Mouse (Mus musculus): Measurements from ENCODE around the gene Nbl1.

Nbl1 gene

DNA sequence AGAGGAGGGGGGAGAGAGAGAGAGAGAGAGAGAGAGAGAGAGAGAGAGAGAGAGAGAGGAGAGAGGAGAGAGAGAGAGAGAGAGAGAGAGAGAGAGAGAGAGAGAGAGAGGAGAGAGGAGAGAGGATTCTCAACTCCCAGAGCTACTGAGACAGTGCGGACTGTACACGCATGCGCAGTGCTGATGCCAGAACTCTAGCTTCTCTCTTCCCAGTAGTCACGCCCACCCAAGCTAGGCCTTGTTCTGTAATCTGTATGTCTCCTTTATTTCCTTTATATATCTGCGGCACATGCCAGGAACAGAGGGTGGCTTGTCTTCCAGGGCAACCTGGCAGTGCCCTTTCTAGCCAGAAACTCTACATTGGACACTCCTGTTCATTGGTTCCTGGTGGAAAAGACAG is 28.0 kb downstream of the Nbl1 start:
- DNase-seq (ENCODE audit: low spot score in 2 of 2) = peak in 1 of 2 experiments; percentile 34

DNA sequence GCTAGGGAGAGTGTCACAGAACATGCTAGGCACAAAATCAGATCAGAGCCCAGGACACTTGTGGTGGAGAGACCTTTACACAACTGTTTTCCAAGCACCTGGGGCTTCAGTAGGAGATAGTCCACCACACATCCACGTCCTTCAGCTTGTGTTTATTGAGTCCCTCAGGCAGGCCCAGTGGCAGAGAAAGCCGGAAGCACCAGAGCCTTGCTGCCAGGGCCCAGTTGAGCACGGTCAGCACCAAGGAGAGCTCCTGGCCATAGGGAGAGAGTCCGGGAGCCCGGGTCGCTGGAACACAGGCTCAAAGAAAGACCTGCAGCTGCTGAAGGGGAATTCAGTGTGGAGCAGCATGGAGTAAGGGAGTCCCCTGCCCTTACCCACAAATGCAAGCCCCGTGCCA is 33.2 kb downstream of the Nbl1 start:
- DNase-seq (ENCODE audit: low spot score in 2 of 2) = no peak

DNA sequence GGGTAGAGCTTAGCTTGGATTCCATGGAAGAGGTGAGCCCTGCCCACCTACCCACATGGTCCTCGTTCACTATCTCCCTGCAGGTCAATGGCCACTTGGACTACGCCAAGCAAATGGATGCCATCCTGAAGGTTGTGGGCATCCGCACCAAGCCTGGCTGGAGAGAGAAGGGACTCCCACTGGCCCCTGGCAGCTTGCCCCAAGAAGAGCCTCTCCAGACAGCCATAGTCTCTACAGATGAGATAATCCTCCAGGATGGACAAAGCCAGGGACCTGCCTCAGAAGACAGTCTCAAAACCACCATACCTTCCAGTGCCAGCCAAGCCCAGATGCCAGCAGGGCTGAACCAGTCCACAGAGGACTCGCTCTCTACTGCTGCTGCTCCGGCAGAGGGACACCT is 34.8 kb downstream of the Nbl1 start:
- DNase-seq (ENCODE audit: low spot score in 2 of 2) = no peak

DNA sequence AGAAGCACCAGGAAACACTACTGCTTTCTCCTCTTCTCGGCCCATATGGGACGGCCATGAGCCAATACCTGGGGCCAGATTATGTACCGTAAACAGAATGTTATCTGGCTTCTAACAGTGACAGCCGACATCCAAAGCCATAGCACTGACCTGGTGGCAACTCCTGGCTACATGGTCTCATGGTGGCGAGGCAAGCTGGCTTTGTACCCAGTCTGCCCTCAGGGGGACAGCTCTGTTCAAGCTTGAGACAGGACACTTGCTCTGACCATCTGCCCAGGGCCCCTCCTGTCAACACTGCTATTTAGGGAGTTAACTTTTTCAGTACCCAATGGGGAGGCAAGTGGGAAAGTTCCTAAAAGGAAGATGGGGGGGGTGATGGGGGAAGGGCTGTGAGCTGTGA is 35.5 kb downstream of the Nbl1 start:
- DNase-seq (ENCODE audit: low spot score in 2 of 2) = no peak

DNA sequence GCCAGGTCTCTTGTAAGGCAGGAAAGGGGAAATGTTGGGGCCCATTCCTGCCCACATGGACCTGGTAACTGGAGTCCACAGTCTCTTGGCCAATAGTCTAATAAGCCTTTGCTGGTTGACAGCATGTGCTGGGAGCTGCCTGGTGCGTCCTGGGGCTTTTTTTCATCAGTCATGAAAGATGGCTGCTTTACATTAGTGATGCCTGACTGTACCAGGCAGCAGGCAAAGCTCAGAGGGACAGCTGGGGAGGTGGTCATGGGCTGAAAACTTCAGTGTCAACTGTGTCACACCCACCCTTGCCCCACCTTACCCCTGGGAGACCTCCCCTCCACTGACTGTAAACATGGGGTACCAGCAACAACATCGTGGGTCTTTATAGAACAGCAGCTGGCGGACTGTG is 37.0 kb downstream of the Nbl1 start:
- no peak for DNase-seq (ENCODE audit: low spot score in 2 of 2)

DNA sequence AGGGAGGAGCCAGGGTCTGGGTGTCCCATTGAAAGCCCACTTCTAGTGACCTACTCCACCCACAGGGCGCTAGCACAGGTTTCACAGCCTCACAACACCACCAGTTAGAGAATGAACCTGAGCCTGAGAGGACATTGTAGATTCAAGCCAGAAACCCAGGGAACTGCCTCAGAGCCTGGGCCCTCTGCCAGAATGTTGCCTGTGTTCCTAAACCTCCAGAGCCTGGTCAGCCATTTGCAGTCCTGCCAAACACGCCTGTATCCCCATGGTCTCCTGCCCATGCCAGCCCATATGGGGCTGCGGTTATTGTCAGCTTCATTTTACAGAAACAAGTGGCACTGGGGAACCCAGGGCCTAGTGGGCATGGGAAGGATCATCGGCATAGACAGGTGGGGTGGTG is 37.5 kb downstream of the Nbl1 start:
- no peak for DNase-seq (ENCODE audit: low spot score in 2 of 2)

DNA sequence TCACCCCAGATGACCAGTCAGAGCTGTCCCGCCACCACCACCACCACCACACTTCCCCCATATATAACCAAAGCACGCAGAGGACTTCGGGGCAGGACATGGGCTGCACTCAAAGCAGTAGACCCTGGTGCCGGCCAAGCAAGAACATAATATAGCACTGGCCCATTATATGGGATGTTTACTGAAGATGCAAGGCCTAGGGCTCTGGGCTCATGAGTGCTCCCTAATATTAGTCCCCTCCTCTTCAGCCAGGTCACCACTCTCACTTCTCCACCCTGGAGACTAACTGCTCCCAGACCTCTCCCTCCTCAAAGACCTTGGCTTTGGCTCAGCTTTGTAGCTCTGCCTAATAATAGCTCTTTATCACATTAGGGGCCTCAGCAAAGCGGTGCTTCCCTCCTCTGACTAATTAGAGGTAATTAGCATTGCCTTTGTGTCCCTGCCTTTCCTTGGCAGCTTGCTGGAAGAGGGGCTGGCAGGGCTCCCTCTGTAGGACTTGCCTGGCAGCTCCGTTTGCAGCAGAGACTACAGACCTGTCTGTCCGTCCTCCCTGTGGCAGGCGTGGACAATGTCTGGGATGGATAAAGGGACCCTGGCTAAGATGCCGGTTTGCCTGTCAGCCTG is 38.4 kb downstream of the Nbl1 start:
- DNase-seq (ENCODE audit: low spot score in 2 of 2) = peak; percentile 57 to 59

DNA sequence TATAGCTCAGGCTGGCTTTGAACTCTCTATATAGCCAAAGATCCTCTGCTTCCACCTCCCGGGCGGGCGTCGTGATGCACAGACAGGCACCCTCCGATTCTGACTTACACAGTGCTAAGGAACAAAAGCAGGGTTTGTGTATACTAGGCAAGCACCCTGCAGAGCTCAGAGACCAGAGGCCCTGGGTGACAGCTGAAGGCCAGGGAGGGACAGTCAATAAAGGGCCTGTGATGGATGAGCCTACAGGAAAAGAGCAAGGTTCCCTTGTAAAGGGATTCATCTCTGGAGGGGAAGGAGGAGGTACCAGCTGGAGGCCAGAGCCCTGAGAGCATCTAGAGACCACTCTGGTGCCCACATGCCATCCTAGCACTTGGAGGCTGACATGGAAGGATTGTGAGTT is 39.4 kb downstream of the Nbl1 start:
- no peak for DNase-seq (ENCODE audit: low spot score in 2 of 2)

DNA sequence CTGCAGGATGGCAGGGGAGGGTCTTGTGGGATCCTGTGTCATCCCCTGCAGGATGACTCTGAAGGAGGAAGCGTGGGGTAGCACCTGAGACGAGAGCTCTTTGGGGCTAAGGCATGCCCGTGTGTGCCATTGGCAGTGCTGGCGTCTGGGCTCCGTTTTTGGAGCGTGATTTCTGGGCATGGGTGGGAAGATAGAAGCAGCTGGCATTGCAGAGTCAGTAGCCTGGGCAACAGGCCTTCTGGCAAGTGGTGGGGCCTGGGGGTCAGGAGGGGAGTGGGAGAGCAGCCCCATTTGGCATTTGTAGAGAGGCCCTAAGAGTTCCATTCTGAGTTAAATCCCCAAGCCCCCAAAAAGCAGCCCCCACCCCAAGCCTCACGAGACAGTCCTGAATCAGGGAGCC is 40.0 kb downstream of the Nbl1 start:
- no peak for DNase-seq (ENCODE audit: low spot score in 2 of 2)

DNA sequence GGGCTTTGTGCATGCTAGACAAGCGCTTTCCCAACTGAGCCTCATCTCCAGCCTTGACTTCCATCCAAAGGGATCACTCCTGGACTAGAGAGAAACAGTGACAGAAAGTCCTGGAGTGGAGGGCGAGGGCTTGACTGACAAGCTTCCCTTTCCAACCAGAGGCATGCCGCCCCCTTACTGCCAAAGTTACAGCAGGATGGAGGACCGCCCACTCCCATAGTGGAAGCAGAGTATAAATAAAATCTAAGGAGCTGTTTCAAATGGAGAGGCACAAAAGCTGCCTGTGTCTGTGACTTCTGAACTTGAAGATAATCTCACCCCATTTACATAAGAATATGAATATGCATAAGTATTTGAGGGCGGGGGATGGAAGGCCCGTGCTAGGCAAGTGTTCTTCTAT is 44.3 kb downstream of the Nbl1 start:
- DNase-seq (ENCODE audit: low spot score in 2 of 2) = peak in 1 of 2 experiments; percentile 68

DNA sequence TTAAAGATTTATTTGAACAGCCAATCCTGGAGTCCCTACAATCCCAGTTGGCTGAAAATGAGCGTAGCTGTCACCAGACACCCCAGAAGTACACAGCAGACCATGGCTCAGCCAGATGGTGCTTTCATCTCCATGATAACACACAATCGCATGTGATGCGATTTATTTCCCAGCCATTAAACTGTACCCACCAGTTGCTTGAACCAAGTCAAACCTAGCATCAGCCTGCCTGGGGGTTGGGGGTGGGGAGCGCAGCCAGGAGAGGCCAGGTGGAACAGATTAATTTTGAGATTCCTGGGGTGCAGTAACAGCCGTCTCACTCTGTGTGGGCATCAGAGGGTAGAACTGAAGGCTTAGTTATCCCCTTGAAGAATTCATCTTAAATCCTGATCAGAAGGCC is 46.4 kb downstream of the Nbl1 start:
- no peak for DNase-seq (ENCODE audit: low spot score in 2 of 2)

DNA sequence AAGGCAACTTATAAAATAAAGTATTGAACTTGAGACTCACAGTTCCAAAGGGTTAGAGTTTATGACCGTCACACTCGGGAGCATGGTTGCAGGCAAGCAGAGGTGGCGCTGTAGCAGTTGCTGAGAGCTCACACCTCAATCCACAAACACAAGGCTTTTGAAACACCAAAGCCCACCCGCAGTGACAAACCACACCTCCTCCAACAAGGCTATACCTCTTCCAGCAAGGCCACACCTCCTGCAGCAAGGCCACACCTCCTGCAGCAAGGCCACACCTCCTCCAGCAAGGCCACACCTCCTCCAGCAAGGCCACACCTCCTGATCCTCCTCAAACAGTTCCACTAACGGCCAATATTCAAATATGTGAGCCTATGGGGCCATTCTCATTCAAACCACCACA is 48.2 kb downstream of the Nbl1 start:
- DNase-seq (ENCODE audit: low spot score in 2 of 2) = no peak

DNA sequence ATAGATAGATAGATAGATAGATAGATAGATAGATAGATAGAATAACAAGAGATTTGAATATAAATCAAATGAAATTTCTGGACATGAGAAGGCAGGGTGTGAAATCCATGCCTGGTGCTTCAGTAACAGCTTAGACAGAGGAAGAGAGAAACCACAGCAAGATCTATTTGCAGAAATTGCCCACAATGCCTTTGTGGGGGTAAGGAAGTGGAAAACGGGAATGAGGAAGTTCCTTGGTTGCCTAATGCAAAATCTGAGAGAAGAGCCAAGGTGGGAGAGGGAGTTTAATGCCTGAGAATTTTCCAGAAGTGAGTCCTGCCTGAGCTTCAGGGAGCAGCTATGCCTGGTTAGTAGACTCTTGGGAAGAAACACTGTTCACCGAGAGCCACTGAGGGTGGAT is 49.2 kb downstream of the Nbl1 start:
- DNase-seq (ENCODE audit: low spot score in 2 of 2) = no peak

DNA sequence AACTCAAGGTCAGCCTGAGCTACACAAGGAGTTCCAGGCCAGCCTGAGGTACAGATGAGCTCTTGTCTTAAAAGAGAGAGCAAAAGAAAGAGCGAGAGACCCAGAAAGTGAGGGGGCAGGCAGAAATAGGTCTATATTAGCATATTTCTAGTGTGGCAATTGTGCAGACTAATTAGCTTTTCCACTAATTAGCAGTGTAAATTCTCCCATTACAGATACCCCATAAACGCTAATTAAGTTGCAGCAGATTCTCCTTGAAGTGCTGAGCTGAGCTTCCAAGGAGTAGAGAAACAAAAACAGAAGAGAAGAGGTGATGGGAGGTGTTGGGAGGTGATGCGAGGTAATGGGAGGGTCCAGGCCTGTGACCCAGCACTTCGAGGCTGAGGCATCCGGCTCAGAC is 50.2 kb downstream of the Nbl1 start:
- no peak for DNase-seq (ENCODE audit: low spot score in 2 of 2)

DNA sequence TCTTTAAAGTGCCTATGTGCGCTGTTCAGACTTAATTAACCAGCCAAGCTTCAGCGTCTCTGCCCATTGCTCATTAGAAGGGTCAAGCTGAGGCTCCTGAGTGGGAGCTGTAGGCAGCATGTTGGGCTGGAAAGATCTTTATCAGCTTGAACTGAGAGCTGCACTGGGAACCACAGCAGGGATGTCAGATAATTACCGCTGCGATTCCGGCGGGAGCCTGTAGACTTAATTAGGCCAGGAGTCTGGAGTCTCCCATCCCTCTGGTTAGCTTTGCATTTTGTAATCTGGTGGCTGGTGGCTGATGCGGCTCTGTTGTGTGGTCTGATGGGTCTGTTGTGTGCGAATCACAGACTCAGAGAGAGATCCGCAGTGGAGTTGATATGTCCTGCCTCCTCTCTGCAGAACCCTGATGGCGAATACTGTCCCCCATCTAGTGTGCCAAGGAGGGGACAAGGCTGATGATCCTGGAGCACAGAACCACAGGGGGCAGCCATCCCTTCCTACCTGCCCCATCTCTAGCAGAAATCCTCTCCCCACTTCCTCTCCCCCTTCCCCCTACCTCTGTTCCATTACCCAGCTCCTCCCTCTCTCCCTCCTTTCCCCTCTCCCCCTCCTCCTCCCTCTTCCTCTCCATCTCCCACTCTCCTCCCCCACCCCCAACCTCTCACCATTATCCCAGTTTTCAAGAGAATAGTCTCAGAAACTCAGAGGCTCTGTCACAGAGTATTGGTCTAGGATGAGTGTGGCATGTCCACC is 52.5 kb downstream of the Nbl1 start:
- no peak for DNase-seq (ENCODE audit: low spot score in 2 of 2)

DNA sequence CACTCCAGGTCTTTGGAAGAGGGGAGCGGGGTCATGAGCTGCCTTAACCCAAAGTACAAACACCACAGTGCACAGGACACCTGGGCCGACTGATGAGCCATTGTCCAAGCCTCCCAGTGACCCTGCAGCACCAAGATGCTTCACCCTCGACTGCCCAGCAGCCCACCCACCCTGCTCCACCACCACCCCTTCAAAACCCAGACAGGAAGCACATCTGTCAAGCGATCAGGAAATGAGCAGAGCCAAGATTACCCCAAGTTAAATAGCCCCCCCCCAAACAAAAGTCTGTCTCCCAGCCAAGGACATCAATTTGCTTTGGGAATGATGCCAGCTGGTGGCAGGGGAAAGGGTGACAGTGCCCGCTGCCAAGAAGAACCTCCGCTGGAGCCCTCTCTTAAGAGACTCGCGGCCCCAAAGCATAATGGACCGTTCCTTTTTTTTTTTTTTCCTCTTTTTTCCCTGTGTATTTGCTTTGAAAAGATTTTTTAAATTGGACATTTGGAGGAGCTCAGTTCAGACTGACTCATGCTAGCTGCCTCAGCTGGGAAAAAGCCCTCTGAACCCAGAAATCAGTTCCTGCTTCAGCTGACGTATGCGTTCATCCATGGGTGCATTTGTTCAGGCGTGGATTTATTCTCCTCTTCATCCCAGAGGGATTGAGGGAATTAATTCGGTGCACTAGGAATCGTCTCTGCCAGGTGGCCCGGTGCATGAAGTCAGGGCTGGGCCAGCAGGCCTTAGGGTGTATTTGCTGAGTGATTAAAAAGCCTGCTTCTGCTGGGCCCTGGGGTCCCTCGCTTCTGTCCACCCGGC is 54.8 kb downstream of the Nbl1 start:
- peak in 1 of 2 experiments; percentile 42 for DNase-seq (ENCODE audit: low spot score in 2 of 2)

DNA sequence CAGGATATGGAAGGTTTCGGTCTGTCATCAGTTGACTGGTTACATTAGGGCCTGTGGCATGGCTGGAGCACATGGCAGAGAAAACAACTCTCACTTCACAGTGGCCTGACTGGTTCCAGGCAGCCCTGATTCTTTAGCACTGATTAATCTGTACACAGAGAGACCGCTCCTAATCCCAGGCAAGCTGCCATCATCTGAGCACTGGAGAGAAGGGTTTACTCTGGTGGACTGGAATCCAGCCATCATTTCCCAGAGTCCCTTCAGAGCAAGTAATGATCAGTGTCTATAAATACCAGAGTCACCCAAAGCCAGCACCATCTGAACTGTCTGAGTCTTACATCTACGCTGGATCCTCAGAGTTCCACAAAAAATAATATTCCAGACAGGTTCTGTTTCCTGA is 57.0 kb downstream of the Nbl1 start:
- DNase-seq (ENCODE audit: low spot score in 2 of 2) = no peak

DNA sequence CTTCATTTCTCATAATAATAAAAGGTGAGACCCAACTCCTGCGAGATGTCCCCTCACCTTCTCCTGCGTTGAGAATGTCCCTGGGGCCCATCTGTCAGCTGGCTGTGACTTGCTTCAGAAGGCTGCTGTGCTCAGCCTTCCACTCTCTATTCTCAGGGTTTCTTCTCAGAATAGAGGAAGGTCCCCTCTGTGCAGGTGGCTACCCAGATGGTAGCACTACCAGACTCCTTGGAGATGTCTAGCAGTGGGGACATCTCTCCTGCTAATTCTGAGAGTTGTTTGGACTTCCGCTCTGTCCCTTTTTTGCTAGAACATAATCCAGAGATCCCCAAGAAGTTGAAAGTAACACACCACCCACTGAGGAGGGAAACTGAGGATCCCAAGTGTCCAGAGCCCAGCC is 57.9 kb downstream of the Nbl1 start:
- no peak for DNase-seq (ENCODE audit: low spot score in 2 of 2)

DNA sequence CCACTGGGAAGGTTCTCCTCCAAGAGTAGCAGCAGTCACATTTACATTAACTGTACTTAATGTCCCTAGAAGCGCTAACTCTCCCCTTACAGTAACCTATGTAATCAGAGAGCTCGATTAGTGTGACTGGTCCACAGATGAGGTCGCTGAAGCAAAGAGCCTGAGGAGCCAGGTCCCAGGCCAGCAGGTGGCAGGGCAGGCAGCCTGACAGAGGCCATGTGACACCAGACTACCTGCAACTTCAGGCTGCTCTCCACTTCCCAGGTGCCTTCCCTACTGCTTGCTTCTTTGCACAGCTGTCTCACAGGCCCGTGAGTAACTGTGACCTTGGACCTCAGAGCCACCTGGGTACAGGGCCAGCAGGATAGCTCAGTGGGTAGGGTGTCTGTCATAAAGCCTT is 58.3 kb downstream of the Nbl1 start:
- no peak for DNase-seq (ENCODE audit: low spot score in 2 of 2)

DNA sequence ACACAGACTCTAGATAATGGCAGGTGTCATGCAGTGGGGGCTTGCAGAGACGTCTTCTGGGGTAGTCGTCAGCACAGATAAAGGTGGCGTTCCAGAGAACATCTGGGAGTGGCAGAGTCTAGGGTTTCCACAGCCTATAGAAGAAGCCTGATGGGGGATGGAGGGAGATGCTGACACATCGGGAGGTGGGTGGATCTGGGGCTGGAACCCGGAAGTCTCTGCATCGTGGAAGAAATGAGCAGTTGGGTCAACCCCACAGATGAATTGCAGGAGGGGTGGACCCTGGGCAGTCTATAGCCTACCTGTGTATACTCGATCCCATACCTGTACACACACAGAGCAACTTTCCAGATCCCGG is 58.8 kb downstream of the Nbl1 start:
- DNase-seq (ENCODE audit: low spot score in 2 of 2) = no peak

DNA sequence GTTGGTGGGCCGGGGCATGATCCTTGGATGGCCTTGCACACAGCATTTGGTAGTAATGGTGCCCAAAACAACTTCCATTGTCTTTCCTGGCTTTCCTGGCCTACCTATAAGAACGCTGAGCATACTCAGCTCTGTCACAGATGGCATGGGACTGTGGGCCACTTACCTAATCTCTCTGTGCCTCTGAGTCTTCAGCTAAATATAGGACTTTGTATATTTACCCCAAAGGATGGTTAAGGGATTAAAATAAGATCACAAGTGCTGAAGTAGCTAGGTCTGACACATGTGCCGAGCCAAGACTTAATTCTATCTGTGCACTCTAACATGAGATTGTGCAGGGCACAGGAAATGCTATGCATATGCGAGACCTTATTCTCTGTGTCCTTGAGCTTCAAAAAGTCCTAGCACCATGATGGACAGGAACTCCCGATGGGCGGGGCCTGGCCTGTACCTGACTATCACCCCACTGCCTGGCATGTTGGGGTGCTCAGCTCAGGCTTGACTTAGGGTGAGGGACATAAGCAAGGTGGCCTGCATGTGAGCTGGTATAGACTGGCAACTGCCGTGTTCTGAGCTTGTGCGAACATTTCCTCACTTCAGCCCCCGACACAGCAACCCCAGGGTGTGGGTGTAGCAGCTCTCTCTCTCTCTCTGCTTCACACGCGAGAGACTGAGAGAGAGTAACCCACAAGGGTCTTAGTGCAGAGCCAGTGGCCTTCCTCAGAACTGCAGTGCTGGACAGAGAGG is 59.4 kb downstream of the Nbl1 start:
- DNase-seq (ENCODE audit: low spot score in 2 of 2) = no peak

DNA sequence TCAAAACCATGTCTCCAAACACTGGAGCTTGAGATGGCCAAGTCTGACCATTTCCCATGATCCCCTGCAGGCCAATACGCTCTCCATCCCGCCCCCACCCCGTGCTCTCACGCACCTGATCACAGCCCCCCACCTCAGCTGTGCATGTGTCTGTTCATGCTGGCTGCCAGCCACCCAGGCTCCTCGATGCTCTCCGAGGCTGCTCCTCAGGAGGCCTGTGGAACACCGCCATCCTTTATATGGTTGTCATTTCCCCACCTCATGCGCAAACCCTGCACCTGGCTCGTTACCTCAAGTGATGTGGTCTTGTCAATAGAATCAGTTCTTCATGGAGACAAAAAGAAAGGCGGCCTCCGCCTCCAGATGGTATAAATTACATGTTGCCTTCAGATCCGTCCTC is 60.3 kb downstream of the Nbl1 start:
- DNase-seq (ENCODE audit: low spot score in 2 of 2) = no peak

All from left cerebral cortex, adult 9 months (tissue).